8 mouse cellular contexts compared by ENCODE assay signal in genomic region chr15:101191459-101192259, GRCm38 (mm10). TPM values are rescaled to one million over a fixed set of nuclear protein-coding genes. Genes with fewer than 3 reads are reported as not detected.
DNase-seq lines count a peak whose midpoint lies in the region; ATAC-seq lines count a peak whose summit lies in the region.
"Had no signal": no experiment of that assay in that cellular context is flagged by ENCODE, and none has a peak within 500 bp of the region (broad histone marks: within the 10 kb centered on the region; RNA-seq: fewer than 3 reads in every experiment).

No protein-coding gene starts in this region.

- 0 out of 2 replicates have a peak, but pooled peaks cover 5% of the 10 kb centered on the region for H3K9me3 ChIP-seq in forebrain, embryonic 10.5 days
- no peaks in the 10 kb centered on the region for H3K9me3 ChIP-seq in lung, embryonic 16.5 days (ENCODE audit: control insufficient read depth, low read length)
- H3K9me3 ChIP-seq: embryonic facial prominence, embryonic 13.5 days had no signal

- H3K9ac ChIP-seq in lung, embryonic 16.5 days (ENCODE audit: low read length), result no peak overlapping the region
- H3K9ac ChIP-seq: embryonic facial prominence, embryonic 13.5 days had no signal

- H3K27me3 ChIP-seq in forebrain, embryonic 10.5 days (ENCODE audit: poor library complexity, severe bottlenecking), result no peaks in the 10 kb centered on the region
- H3K27me3 ChIP-seq in lung, embryonic 16.5 days (ENCODE audit: control insufficient read depth, insufficient read depth, low read depth, low read length), result no peaks in the 10 kb centered on the region
- H3K27me3 ChIP-seq: embryonic facial prominence, embryonic 13.5 days had no signal

- H3K4me1 ChIP-seq in forebrain, embryonic 10.5 days, result peaks cover 42% of the 10 kb centered on the region
- H3K4me1 ChIP-seq in lung, embryonic 16.5 days (replicated peaks; ENCODE audit: control insufficient read depth, insufficient read depth, low read length), result peaks cover 18% of the 10 kb centered on the region

- intact Hi-C loops in heart, postnatal 10 days (cut with DNase I), result no loop called here

- H3K27ac ChIP-seq in forebrain, embryonic 10.5 days, result peak overlapping the region; percentile 73
- peak overlapping the region; percentile 3; the same call in 1 of the 2 replicates for H3K27ac ChIP-seq in lung, embryonic 16.5 days (ENCODE audit: low read length)
- H3K27ac ChIP-seq: embryonic facial prominence, embryonic 13.5 days had no signal

- 21% methylated on average over 13 of the region's 13 CpGs for WGBS in forebrain, embryonic 10.5 days
- WGBS in lung, embryonic 16.5 days, result 41% methylated on average over 13 of the region's 13 CpGs

- peaks cover 31% of the 10 kb centered on the region for H3K36me3 ChIP-seq in forebrain, embryonic 10.5 days (replicated peaks)
- H3K36me3 ChIP-seq in lung, embryonic 16.5 days (ENCODE audit: control insufficient read depth, insufficient read depth, low read length), result peaks cover 18% of the 10 kb centered on the region

- DNase-seq in 416B (ENCODE audit: low read depth) (peak; percentile 74), MN1 (ENCODE audit: low spot score) (peak; percentile 90)
- DNase-seq in forebrain, embryonic 10.5 days (ENCODE audit: extremely low spot score, low spot score), result peak; percentile 69
- DNase-seq in heart, postnatal 10 days, result peak; percentile 78 to 84
- DNase-seq in ovary, postnatal 36 days (ENCODE audit: low spot score), result peak; percentile 59
- DNase-seq in layer of hippocampus, postnatal 14 days (ENCODE audit: low spot score in 2 of 2), result no peak

- ATAC-seq in lung, embryonic 16.5 days (ENCODE audit: low read depth), result peak; percentile 57; the same call in 1 of the 2 replicates

- no peak overlapping the region for H3K4me2 ChIP-seq in lung, embryonic 16.5 days (ENCODE audit: low read depth, low read length)
- H3K4me2 ChIP-seq: embryonic facial prominence, embryonic 13.5 days had no signal

- H3K4me3 ChIP-seq in forebrain, embryonic 10.5 days, result peak overlapping the region; percentile 18; the same call in 1 of the 2 replicates
- no peak overlapping the region for H3K4me3 ChIP-seq in lung, embryonic 16.5 days (ENCODE audit: low read length)
- H3K4me3 ChIP-seq: embryonic facial prominence, embryonic 13.5 days had no signal

RNA-seq across cellular contexts. Expression of gene Acvr1b, which starts 17.8 kb away (rescaled TPM):
- 5.8 TPM in 2 replicates for polyA plus RNA-seq in forebrain, embryonic 10.5 days (2016; fragmentation: Nextera tagmentation; extraction: Ambion mirVana)
- 10 to 100 TPM; 18.7 to 20.9 TPM for total RNA-seq in heart, postnatal 10 days (2021)
- polyA plus RNA-seq in lung, embryonic 16.5 days (2015; fragmentation: Nextera tagmentation; extraction: Ambion mirVana), result 6.8 and 7.9 TPM in 2 replicates
- total RNA-seq in layer of hippocampus, postnatal 14 days (2021), result 10 to 100 TPM; 71.3 to 79.6 TPM

RNA-seq across cellular contexts. Expression of gene Grasp, which starts 32.3 kb away (rescaled TPM):
- 2.6 and 4.1 TPM in 2 replicates for polyA plus RNA-seq in forebrain, embryonic 10.5 days (2016; fragmentation: Nextera tagmentation; extraction: Ambion mirVana)
- total RNA-seq in heart, postnatal 10 days (2021), result 10 to 100 TPM; 14.9 to 18.0 TPM
- 5.6 and 6.1 TPM in 2 replicates for polyA plus RNA-seq in lung, embryonic 16.5 days (2015; fragmentation: Nextera tagmentation; extraction: Ambion mirVana)
- 10 to 100 TPM; 53.4 to 55.2 TPM for total RNA-seq in layer of hippocampus, postnatal 14 days (2021)

Comparison
In these comparisons a context has a peak if more than half of its experiments do, and no peak if none do; other contexts are left out.
1. DNase-seq: peak in 416B (single experiment), MN1 (single experiment), forebrain, embryonic 10.5 days (single experiment), heart, postnatal 10 days (2 of 2) and ovary, postnatal 36 days (single experiment); none in layer of hippocampus, postnatal 14 days (0 of 2).